Mouse (Mus musculus): ENCODE measurements around the gene Slc27a5. TPM values are rescaled to one million over a fixed set of nuclear protein-coding genes. Genes with fewer than 3 reads are reported as not detected.

The Slc27a5 gene
- polyA plus RNA-seq, 1 experiment from 2014 or later = 17.2 TPM

DNA sequence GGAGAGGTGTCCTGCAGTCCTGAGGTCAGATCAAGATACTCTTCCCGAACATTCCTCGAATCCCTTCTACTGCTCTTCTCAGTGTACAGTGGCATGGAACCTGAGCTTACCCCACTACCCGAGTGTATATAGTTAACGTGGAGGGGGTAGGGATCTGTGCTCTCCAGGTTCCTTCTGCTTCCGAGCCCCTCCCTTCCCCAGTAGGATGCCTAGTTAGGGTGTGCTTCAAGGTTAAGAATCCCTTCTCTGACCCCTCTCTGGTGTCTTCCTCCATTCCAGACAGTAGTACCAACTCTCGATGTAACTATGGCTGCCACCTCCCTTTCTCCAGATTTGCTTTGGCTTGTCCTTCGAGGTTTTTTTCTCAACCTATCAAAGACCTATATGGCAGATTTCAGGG, 17.7 kb downstream of the Slc27a5 start:
- Histone ChIP-seq H3K27ac (replicated peaks) (no peak overlapping the region), H3K4me2 (no peak overlapping the region), H3K4me3 (replicated peaks) (no peak overlapping the region), H3K27me3 (no peaks in the 10 kb centered on the region), H3K4me1 (replicated peaks) (peaks cover 36% of the 10 kb centered on the region), H3K9ac (no peak overlapping the region), H3K36me3 (replicated peaks) (no peaks in the 10 kb centered on the region), H3K9me3 (replicated peaks) (no peaks in the 10 kb centered on the region)
- WGBS (ENCODE audit: insufficient replicate concordance) = 79% methylated on average over 7 of the region's 7 CpGs
- ATAC-seq (ENCODE audit: insufficient read depth) = no peak

DNA sequence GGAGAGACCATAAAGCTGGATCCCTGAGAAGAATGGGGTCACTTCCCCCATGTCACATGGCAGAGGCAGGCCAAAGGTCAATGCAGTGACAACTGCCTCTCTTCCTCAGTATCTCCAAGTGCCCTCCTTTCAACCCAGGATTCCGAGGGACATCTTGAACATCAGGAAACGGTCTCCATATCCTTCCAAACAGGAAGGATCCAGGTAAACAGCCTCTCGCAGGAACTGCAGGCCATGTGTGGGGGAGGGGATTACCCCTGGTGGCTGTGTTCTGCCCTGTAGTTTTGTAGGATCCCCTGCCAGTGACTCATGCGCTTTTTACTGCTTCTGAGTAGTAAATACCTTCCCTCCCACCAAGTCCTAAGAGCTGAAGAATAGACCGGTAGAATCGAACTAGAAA, 18.2 kb downstream of the Slc27a5 start:
- H3K9me3 ChIP-seq (replicated peaks) = no peaks in the 10 kb centered on the region
- no peaks in the 10 kb centered on the region for H3K36me3 ChIP-seq (replicated peaks)
- 66% methylated on average over 6 of the region's 6 CpGs for WGBS (ENCODE audit: insufficient replicate concordance)
- no peak overlapping the region for H3K4me2 ChIP-seq
- H3K4me1 ChIP-seq (replicated peaks) = peaks cover 33% of the 10 kb centered on the region
- H3K4me3 ChIP-seq (replicated peaks) = no peak overlapping the region
- ATAC-seq (ENCODE audit: insufficient read depth) = no peak
- H3K9ac ChIP-seq = no peak overlapping the region
- H3K27ac ChIP-seq (replicated peaks) = 0 out of 2 replicates have a peak overlapping the region, but pooled peaks have one; percentile 93
- H3K27me3 ChIP-seq = no peaks in the 10 kb centered on the region

DNA sequence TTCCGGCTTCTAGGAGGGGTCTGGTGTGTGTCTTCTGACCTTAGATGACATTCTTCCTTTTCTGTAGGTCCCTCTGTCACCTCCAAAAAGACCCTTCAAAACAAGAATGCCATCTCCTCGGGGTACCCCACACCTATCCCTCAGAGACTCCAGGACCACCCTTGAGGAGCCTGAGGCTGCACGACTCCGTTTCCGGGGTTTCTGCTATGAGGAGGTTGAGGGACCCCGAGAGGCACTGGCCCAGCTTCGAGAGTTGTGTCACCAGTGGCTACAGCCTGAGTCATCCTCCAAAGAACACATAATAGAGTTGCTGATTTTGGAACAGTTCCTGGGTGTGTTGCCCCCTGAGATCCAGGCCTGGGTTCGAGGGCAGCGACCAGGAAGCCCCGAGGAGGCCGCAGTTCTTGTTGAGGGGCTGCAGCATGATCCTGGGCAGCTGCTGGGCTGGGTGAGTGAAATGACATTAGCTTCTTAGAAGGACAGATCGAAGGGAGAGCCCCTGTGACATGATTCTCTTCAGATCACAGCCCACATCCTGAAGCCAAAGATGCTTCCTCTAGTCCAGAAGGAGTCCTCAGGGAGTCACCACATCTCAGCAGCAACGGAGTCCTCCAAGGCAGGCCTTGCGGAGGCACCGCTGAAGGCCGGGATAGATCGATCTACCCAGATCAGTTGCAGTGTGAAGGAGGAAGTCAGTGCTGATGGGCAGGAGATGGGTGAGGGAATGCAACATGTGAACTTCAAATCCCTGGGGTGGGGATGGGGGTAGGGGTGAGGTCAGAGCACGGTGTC, 18.9 kb downstream of the Slc27a5 start:
- Histone ChIP-seq H3K9ac (peak overlapping the region; percentile 78), H3K36me3 (replicated peaks) (no peaks in the 10 kb centered on the region), H3K27ac (replicated peaks) (peak overlapping the region; percentile 93), H3K4me1 (replicated peaks) (peaks cover 33% of the 10 kb centered on the region), H3K9me3 (replicated peaks) (no peaks in the 10 kb centered on the region), H3K27me3 (no peaks in the 10 kb centered on the region), H3K4me2 (peak overlapping the region; percentile 96), H3K4me3 (replicated peaks) (peak overlapping the region; percentile 67)
- ATAC-seq (ENCODE audit: insufficient read depth) = no peak
- 73% methylated on average over 18 of the region's 18 CpGs for WGBS (ENCODE audit: insufficient replicate concordance)

DNA sequence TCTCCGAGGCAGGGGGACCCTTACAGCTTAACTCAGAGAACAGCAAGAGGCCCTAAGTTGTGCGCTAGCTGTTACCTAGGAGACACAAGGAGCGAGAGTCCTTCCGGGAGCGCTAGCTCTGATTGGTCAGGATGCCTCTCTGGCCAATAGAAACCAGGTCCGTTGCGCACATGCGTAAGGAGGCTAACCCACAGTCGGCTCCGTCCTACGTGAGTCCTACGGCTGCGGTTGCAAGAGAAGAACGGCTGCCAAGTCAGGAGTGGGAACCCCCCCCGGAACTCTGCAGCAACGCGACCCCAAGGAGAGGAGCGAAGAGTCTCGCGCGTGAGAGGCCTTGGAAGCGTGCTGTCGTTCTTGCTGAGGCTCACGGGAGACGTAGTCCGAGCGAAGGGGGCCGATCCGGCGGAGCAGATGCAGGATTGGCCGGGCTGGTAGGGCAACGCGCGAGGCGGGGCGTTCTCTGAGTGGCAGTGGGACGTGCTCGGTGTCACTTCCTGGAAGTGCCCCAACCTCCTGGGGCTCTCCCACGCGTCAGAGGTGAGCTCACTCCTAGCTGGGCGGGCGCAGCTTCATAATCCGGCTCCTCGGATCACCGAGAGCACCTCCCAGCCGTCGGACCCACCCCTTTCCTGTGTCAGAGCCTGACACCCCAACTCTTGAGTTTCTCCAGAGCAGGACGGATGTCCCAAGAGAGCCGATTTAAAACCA, 20.2 kb downstream of the Slc27a5 start, which contains the start of gene Zfp446:
Zfp446 (plus strand) TSS at position 167 of the 708 bp plus-strand sequence.
- ATAC-seq (ENCODE audit: insufficient read depth) = peak; percentile 99

DNA sequence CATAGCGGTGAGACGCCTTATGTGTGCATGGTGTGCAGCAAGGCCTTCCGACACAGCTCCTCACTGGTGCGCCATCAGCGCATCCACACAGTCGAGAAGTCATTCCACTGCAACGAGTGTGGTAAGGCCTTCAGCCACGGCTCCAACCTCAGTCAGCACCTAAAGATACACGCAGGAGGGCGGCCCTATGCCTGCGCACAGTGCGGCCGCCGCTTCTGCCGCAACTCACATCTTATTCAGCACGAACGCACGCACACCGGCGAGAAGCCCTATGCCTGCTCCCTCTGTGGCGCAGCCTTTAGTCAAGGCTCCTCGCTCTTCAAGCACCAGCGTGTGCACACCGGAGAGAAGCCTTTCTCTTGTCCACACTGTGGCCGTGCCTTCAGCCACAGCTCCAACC, 27.1 kb downstream of the Slc27a5 start:
- H3K9me3 ChIP-seq (replicated peaks) = no peaks in the 10 kb centered on the region
- no peak overlapping the region for H3K4me2 ChIP-seq
- no peak overlapping the region for H3K27ac ChIP-seq (replicated peaks)
- no peaks in the 10 kb centered on the region for H3K27me3 ChIP-seq
- H3K9ac ChIP-seq = no peak overlapping the region
- ATAC-seq (ENCODE audit: insufficient read depth) = no peak
- H3K4me3 ChIP-seq (replicated peaks) = no peak overlapping the region
- H3K4me1 ChIP-seq (replicated peaks) = peaks cover 31% of the 10 kb centered on the region
- peaks cover 37% of the 10 kb centered on the region for H3K36me3 ChIP-seq (replicated peaks)
- WGBS (ENCODE audit: insufficient replicate concordance) = 88% methylated on average over 25 of the region's 25 CpGs

More for the DNA sequence above, 20.2 kb downstream of the Slc27a5 start, which contains the start of gene Zfp446:
- H3K9me3 ChIP-seq (replicated peaks) = no peaks in the 10 kb centered on the region
- H3K4me1 ChIP-seq (replicated peaks) = peaks cover 28% of the 10 kb centered on the region
- no peaks in the 10 kb centered on the region for H3K27me3 ChIP-seq
- H3K27ac ChIP-seq (replicated peaks) = peak within 1 kb of the TSS; percentile 93
- no peaks in the 10 kb centered on the region for H3K36me3 ChIP-seq (replicated peaks)
- peak within 1 kb of the TSS; percentile 67 for H3K4me3 ChIP-seq (replicated peaks)
- H3K9ac ChIP-seq = peak within 1 kb of the TSS; percentile 78
- under 1% methylated on average over 49 of the region's 49 CpGs for WGBS (ENCODE audit: insufficient replicate concordance)
- H3K4me2 ChIP-seq = peak within 1 kb of the TSS; percentile 96

DNA sequence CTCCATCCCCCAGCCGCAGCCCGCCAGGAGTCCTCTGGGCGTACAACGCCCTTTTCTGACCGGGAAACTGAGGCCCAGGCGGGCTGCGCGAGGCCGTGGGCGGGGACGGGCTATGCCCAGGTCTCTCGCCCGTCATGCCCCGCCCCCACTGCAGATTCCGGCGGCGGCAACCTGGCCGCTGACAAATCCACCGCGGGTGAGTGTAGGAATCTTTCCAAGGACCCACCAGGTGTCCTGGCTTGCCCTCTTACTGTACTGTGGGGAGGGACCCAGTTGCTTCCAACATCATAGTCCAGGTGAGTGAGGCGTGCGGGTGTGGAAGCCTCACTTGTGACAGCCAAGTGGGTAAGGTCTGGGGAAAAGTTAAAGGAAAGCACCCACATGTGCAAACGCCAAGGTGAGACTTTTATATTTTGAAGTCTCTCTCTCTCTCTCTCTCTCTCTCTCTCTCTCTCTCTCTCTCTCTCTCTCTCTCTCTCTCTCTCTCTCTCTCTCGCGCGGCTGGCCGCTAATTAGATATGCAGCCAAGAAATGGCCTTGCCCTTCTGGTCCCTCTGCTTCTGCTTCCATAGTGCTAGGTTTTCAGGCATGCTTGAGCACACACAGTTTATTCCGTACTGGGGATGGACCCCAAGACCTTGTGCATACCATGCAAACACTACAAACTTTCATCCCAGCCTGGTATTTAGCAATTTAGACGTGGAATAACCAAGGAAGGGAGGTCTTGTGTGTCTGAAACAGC, 31.7 kb downstream of the Slc27a5 start:
- WGBS (ENCODE audit: insufficient replicate concordance) = 1% methylated on average over 29 of the region's 29 CpGs
- Histone ChIP-seq H3K27ac (replicated peaks) (peak overlapping the region; percentile 89), H3K36me3 (replicated peaks) (peaks cover 28% of the 10 kb centered on the region), H3K4me1 (replicated peaks) (peaks cover 55% of the 10 kb centered on the region), H3K9me3 (replicated peaks) (no peaks in the 10 kb centered on the region), H3K4me3 (replicated peaks) (peak overlapping the region; percentile 73), H3K27me3 (no peaks in the 10 kb centered on the region), H3K4me2 (peak overlapping the region; percentile 96), H3K9ac (peak overlapping the region; percentile 78)
- ATAC-seq (ENCODE audit: insufficient read depth) = peak; percentile 86

DNA sequence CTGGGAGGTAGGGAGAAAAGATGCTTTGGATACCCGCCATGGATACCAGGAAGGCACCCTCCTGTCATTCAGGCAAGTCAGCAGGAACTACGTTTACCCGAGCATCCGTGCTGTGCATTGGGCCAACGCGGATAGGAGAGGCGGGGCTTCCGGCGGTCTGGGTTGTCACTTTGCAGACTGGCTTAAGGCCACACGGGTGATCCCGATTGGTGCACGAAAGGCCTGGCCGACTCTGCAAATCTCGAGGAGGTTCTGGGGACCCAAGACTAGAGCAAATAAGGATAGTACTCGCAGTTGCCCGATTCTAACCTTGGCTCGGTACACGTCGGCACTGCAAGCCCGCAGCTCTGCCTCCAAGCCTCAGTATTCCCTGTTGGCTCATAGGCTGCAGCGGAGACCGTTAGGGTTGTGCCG, 32.3 kb downstream of the Slc27a5 start, which contains the start of gene Zfp324:
Zfp324 (plus strand) TSS at position 161 of the 414 bp plus-strand sequence.
- WGBS (ENCODE audit: insufficient replicate concordance) = under 1% methylated on average over 23 of the region's 23 CpGs
- peak; percentile 91 for ATAC-seq (ENCODE audit: insufficient read depth)
- Histone ChIP-seq H3K4me2 (peak within 1 kb of the TSS; percentile 96), H3K4me1 (replicated peaks) (peaks cover 59% of the 10 kb centered on the region), H3K27me3 (no peaks in the 10 kb centered on the region), H3K36me3 (replicated peaks) (peaks cover 22% of the 10 kb centered on the region), H3K4me3 (replicated peaks) (peak within 1 kb of the TSS; percentile 73), H3K27ac (replicated peaks) (peak within 1 kb of the TSS; percentile 89), H3K9me3 (replicated peaks) (no peaks in the 10 kb centered on the region), H3K9ac (peak within 1 kb of the TSS; percentile 78)

DNA sequence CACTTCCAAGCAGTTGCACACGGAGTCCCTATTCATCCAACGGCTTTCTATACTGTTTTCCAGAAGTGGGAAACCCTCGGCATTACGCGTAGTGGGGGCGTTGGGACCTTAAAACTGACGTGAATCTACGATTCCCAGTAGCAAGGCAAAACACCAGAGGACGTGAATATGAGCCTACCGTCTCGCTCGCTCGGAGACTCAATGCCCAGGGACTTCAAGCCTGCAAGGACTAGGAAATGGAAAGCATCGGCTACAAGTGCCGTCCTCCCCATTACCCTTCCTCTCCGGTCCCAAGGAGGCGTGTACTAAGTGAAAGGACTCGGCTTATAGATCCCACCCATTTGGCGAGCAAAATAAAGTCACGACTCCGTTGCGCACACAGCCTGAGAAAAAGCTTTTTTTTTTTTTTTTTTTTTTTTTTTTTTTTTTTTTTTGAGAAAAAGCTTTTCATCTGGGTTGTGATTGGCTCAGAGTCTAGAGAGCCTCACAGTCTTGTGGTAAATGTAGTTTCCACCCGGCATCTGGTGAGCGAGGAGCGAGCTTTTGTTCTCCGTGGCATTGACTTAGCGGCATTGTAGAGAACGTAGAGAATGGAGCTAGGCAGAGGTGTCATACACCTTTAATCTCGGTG, 36.4 kb downstream of the Slc27a5 start:
- Histone ChIP-seq H3K9ac (peak overlapping the region; percentile 66), H3K27ac (replicated peaks) (peak overlapping the region; percentile 72), H3K36me3 (replicated peaks) (no peaks in the 10 kb centered on the region), H3K9me3 (replicated peaks) (no peaks in the 10 kb centered on the region), H3K4me1 (replicated peaks) (peaks cover 42% of the 10 kb centered on the region), H3K4me2 (peak overlapping the region; percentile 79), H3K4me3 (replicated peaks) (peak overlapping the region; percentile 66), H3K27me3 (no peaks in the 10 kb centered on the region)
- ATAC-seq (ENCODE audit: insufficient read depth) = peak; percentile 23; the same call in 1 of the 2 replicates
- 2% methylated on average over 29 of the region's 29 CpGs for WGBS (ENCODE audit: insufficient replicate concordance)

DNA sequence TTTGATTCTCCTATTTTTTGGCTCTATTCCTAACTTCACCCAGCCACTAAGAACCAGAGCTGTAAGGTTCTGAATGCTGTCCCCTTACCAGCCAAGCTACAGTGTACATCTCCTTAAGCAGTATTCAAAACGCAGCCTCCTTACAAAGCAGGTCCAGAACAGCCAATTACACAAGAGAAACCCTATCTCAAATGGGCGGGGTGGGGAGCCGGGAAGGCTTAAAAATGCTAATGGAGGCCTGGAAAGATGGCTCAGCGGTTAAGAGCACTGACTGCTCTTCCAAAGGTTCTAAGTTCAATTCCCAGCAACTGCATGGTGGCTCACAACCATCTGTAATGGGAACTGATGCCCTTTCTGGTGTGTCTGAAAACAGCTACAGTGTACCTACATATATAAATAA, 38.3 kb downstream of the Slc27a5 start:
- Histone ChIP-seq H3K4me3 (replicated peaks) (no peak overlapping the region), H3K4me2 (no peak overlapping the region), H3K9ac (no peak overlapping the region), H3K4me1 (replicated peaks) (peaks cover 26% of the 10 kb centered on the region), H3K36me3 (replicated peaks) (no peaks in the 10 kb centered on the region), H3K9me3 (replicated peaks) (no peaks in the 10 kb centered on the region), H3K27me3 (no peaks in the 10 kb centered on the region), H3K27ac (replicated peaks) (no peak overlapping the region)
- 36% methylated on average over 4 of the region's 4 CpGs for whole genome bisulfite sequencing (ENCODE audit: insufficient replicate concordance)
- ATAC-seq (ENCODE audit: insufficient read depth) = no peak

DNA sequence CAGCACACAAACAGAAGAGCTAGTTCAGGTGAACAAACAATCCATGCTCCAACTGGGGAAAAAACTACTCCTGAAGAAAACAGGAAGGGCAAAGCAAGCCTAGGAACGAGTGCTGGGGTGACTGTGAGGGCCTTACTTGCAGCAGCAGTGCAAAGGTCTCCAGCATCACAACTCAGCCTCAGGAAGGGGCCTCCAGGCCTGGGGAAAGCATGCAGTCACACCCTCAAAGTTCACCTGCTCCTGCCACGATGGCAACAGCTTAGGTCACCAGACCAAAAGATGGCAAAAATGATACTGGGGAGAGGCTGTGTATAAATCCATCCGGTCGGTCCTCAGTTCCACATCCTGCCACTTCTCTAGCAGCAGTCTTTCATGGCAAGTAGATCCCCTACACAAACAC, 39.0 kb downstream of the Slc27a5 start:
- no peak overlapping the region for H3K27ac ChIP-seq (replicated peaks)
- no peak overlapping the region for H3K4me3 ChIP-seq (replicated peaks)
- H3K9ac ChIP-seq = no peak overlapping the region
- no peak overlapping the region for H3K4me2 ChIP-seq
- H3K9me3 ChIP-seq (replicated peaks) = no peaks in the 10 kb centered on the region
- ATAC-seq (ENCODE audit: insufficient read depth) = no peak
- H3K36me3 ChIP-seq (replicated peaks) = no peaks in the 10 kb centered on the region
- peaks cover 22% of the 10 kb centered on the region for H3K4me1 ChIP-seq (replicated peaks)
- 60% methylated on average over 4 of the region's 4 CpGs for WGBS (ENCODE audit: insufficient replicate concordance)
- H3K27me3 ChIP-seq = no peaks in the 10 kb centered on the region
